Mouse (Mus musculus): Measurements from ENCODE around the gene Ddx39. TPM values are rescaled to one million over a fixed set of nuclear protein-coding genes. Genes with fewer than 3 reads are reported as not detected.

Ddx39 gene
- polyA plus RNA-seq, 1 experiment from 2014 or later, result 114 TPM

- no peaks in the 10 kb centered on the region for H3K27me3 ChIP-seq (ENCODE audit: control insufficient read depth, insufficient read depth, low read length)
- peak overlapping the region; percentile 66 to 69 for H3K4me3 ChIP-seq (ENCODE audit: control insufficient read depth in 1 of 2, insufficient read depth in 1 of 2, low read depth in 1 of 2, low read length in 2 of 2)
- ATAC-seq (ENCODE audit: insufficient number of reproducible peaks, insufficient read depth, low FRiP score, low read depth), result peak; percentile 11; the same call in 1 of the 2 replicates
- H3K4me2 ChIP-seq (ENCODE audit: low read length), result peak overlapping the region; percentile 95
- peak overlapping the region; percentile 93 for H3K9ac ChIP-seq (ENCODE audit: low read length)
- H3K36me3 ChIP-seq (ENCODE audit: control insufficient read depth, insufficient read depth, low read length), result no peaks in the 10 kb centered on the region
- 13% methylated on average over 3 of the region's 3 CpGs for WGBS
- H3K9me3 ChIP-seq (ENCODE audit: control insufficient read depth, low read length), result peaks cover 3% of the 10 kb centered on the region; the same call in 1 of the 2 replicates
- H3K27ac ChIP-seq (replicated peaks in 1 of 2; ENCODE audit: control insufficient read depth in 1 of 2, insufficient read depth in 1 of 2, low read depth in 2 of 2, low read length in 2 of 2), result peak overlapping the region; percentile 20 to 82; a peak in 3 of 4 replicates
- peaks cover 16 to 36% of the 10 kb centered on the region in 2 experiments for H3K4me1 ChIP-seq (ENCODE audit: control insufficient read depth in 2 of 2, insufficient read depth in 2 of 2, low read length in 2 of 2)
Measured at GRCm38 (mm10) chr8:83740586-83740975, 25.6 kb downstream of the Ddx39 start.

GRCm38 (mm10) chr8:83740976-83741741, 26.2 kb downstream of the Ddx39 start, which contains the start of gene Adgre5:
Gene Adgre5 (minus strand): TSS chr8:83741326.
- Histone ChIP-seq H3K4me1 (ENCODE audit: control insufficient read depth in 2 of 2, insufficient read depth in 2 of 2, low read length in 2 of 2) (peaks cover 16 to 36% of the 10 kb centered on the region in 2 experiments), H3K9me3 (ENCODE audit: control insufficient read depth, low read length) (peaks cover 3% of the 10 kb centered on the region; the same call in 1 of the 2 replicates), H3K4me2 (ENCODE audit: low read length) (peak within 1 kb of the TSS; percentile 95), H3K27me3 (ENCODE audit: control insufficient read depth, insufficient read depth, low read length) (no peaks in the 10 kb centered on the region), H3K27ac (replicated peaks in 1 of 2; ENCODE audit: control insufficient read depth in 1 of 2, insufficient read depth in 1 of 2, low read depth in 2 of 2, low read length in 2 of 2) (peak within 1 kb of the TSS; percentile 20 to 82), H3K4me3 (ENCODE audit: control insufficient read depth in 1 of 2, insufficient read depth in 1 of 2, low read depth in 1 of 2, low read length in 2 of 2) (peak within 1 kb of the TSS; percentile 66 to 69), H3K9ac (ENCODE audit: low read length) (peak within 1 kb of the TSS; percentile 93), H3K36me3 (ENCODE audit: control insufficient read depth, insufficient read depth, low read length) (no peaks in the 10 kb centered on the region)
- 2% methylated on average over 51 of the region's 56 CpGs for WGBS
- peak; percentile 70 for ATAC-seq (ENCODE audit: insufficient number of reproducible peaks, insufficient read depth, low FRiP score, low read depth)

- no peaks in the 10 kb centered on the region for H3K36me3 ChIP-seq (ENCODE audit: control insufficient read depth, insufficient read depth, low read length)
- no peaks in the 10 kb centered on the region for H3K27me3 ChIP-seq (ENCODE audit: control insufficient read depth, insufficient read depth, low read length)
- peak overlapping the region; percentile 95 for H3K4me2 ChIP-seq (ENCODE audit: low read length)
- peaks cover 16 to 32% of the 10 kb centered on the region in 2 experiments for H3K4me1 ChIP-seq (ENCODE audit: control insufficient read depth in 2 of 2, insufficient read depth in 2 of 2, low read length in 2 of 2)
- peak overlapping the region; percentile 10 to 82; a peak in 2 of 4 replicates for H3K27ac ChIP-seq (replicated peaks in 1 of 2; ENCODE audit: control insufficient read depth in 1 of 2, insufficient read depth in 1 of 2, low read depth in 2 of 2, low read length in 2 of 2)
- peak overlapping the region; percentile 93 for H3K9ac ChIP-seq (ENCODE audit: low read length)
- ATAC-seq (ENCODE audit: insufficient number of reproducible peaks, insufficient read depth, low FRiP score, low read depth), result no peak
- H3K9me3 ChIP-seq (ENCODE audit: control insufficient read depth, low read length), result peaks cover 3% of the 10 kb centered on the region; the same call in 1 of the 2 replicates
- peak overlapping the region; percentile 66 to 69 for H3K4me3 ChIP-seq (ENCODE audit: control insufficient read depth in 1 of 2, insufficient read depth in 1 of 2, low read depth in 1 of 2, low read length in 2 of 2)
- WGBS, result 80% methylated on average over 19 of the region's 19 CpGs
Measured at GRCm38 (mm10) chr8:83741849-83742655, 27.1 kb downstream of the Ddx39 start.

GRCm38 (mm10) chr8:83742968-83743367, 28.0 kb downstream of the Ddx39 start:
- Histone ChIP-seq H3K4me3 (ENCODE audit: control insufficient read depth in 1 of 2, insufficient read depth in 1 of 2, low read depth in 1 of 2, low read length in 2 of 2) (no peak overlapping the region), H3K36me3 (ENCODE audit: control insufficient read depth, insufficient read depth, low read length) (no peaks in the 10 kb centered on the region), H3K27ac (replicated peaks in 1 of 2; ENCODE audit: control insufficient read depth in 1 of 2, insufficient read depth in 1 of 2, low read depth in 2 of 2, low read length in 2 of 2) (no peak overlapping the region), H3K4me2 (ENCODE audit: low read length) (no peak overlapping the region), H3K9me3 (ENCODE audit: control insufficient read depth, low read length) (no peaks in the 10 kb centered on the region), H3K4me1 (ENCODE audit: control insufficient read depth in 2 of 2, insufficient read depth in 2 of 2, low read length in 2 of 2) (peaks cover 17 to 31% of the 10 kb centered on the region in 2 experiments), H3K9ac (ENCODE audit: low read length) (no peak overlapping the region), H3K27me3 (ENCODE audit: control insufficient read depth, insufficient read depth, low read length) (no peaks in the 10 kb centered on the region)
- WGBS, result 84% methylated on average over 6 of the region's 6 CpGs
- no peak for ATAC-seq (ENCODE audit: insufficient number of reproducible peaks, insufficient read depth, low FRiP score, low read depth)

GRCm38 (mm10) chr8:83744070-83744469, 29.1 kb downstream of the Ddx39 start:
- Histone ChIP-seq H3K4me2 (ENCODE audit: low read length) (no peak overlapping the region), H3K9me3 (ENCODE audit: control insufficient read depth, low read length) (no peaks in the 10 kb centered on the region), H3K4me3 (ENCODE audit: control insufficient read depth in 1 of 2, insufficient read depth in 1 of 2, low read depth in 1 of 2, low read length in 2 of 2) (no peak overlapping the region), H3K4me1 (ENCODE audit: control insufficient read depth in 2 of 2, insufficient read depth in 2 of 2, low read length in 2 of 2) (peaks cover 23 to 35% of the 10 kb centered on the region in 2 experiments), H3K36me3 (ENCODE audit: control insufficient read depth, insufficient read depth, low read length) (no peaks in the 10 kb centered on the region), H3K27ac (replicated peaks in 1 of 2; ENCODE audit: control insufficient read depth in 1 of 2, insufficient read depth in 1 of 2, low read depth in 2 of 2, low read length in 2 of 2) (no peak overlapping the region), H3K27me3 (ENCODE audit: control insufficient read depth, insufficient read depth, low read length) (no peaks in the 10 kb centered on the region), H3K9ac (ENCODE audit: low read length) (no peak overlapping the region)
- ATAC-seq (ENCODE audit: insufficient number of reproducible peaks, insufficient read depth, low FRiP score, low read depth), result no peak
- 85% methylated on average over 4 of the region's 4 CpGs for WGBS

GRCm38 (mm10) chr8:83747661-83748346, 32.8 kb downstream of the Ddx39 start:
- Histone ChIP-seq H3K9me3 (ENCODE audit: control insufficient read depth, low read length) (no peaks in the 10 kb centered on the region), H3K27me3 (ENCODE audit: control insufficient read depth, insufficient read depth, low read length) (no peaks in the 10 kb centered on the region), H3K36me3 (ENCODE audit: control insufficient read depth, insufficient read depth, low read length) (no peaks in the 10 kb centered on the region), H3K4me1 (ENCODE audit: control insufficient read depth in 2 of 2, insufficient read depth in 2 of 2, low read length in 2 of 2) (peaks cover 16 to 20% of the 10 kb centered on the region in 2 experiments), H3K4me2 (ENCODE audit: low read length) (peak overlapping the region; percentile 83), H3K4me3 (ENCODE audit: control insufficient read depth in 1 of 2, insufficient read depth in 1 of 2, low read depth in 1 of 2, low read length in 2 of 2) (peak overlapping the region; percentile 41 to 48), H3K27ac (replicated peaks in 1 of 2; ENCODE audit: control insufficient read depth in 1 of 2, insufficient read depth in 1 of 2, low read depth in 2 of 2, low read length in 2 of 2) (peak overlapping the region; percentile 89 to 92), H3K9ac (ENCODE audit: low read length) (peak overlapping the region; percentile 74)
- WGBS, result under 1% methylated on average over 28 of the region's 28 CpGs
- ATAC-seq (ENCODE audit: insufficient number of reproducible peaks, insufficient read depth, low FRiP score, low read depth), result peak; percentile 84

- Histone ChIP-seq H3K27ac (replicated peaks in 1 of 2; ENCODE audit: control insufficient read depth in 1 of 2, insufficient read depth in 1 of 2, low read depth in 2 of 2, low read length in 2 of 2) (peak overlapping the region; percentile 89 to 92), H3K4me2 (ENCODE audit: low read length) (peak overlapping the region; percentile 83), H3K9me3 (ENCODE audit: control insufficient read depth, low read length) (no peaks in the 10 kb centered on the region), H3K9ac (ENCODE audit: low read length) (peak overlapping the region; percentile 74; the same call in 1 of the 2 replicates), H3K36me3 (ENCODE audit: control insufficient read depth, insufficient read depth, low read length) (no peaks in the 10 kb centered on the region), H3K4me1 (ENCODE audit: control insufficient read depth in 2 of 2, insufficient read depth in 2 of 2, low read length in 2 of 2) (peaks cover 16 to 20% of the 10 kb centered on the region in 2 experiments), H3K4me3 (ENCODE audit: control insufficient read depth in 1 of 2, insufficient read depth in 1 of 2, low read depth in 1 of 2, low read length in 2 of 2) (no peak overlapping the region), H3K27me3 (ENCODE audit: control insufficient read depth, insufficient read depth, low read length) (no peaks in the 10 kb centered on the region)
- 33% methylated on average over 3 of the region's 3 CpGs for WGBS
- ATAC-seq (ENCODE audit: insufficient number of reproducible peaks, insufficient read depth, low FRiP score, low read depth), result peak; percentile 51; the same call in 1 of the 2 replicates
Measured at GRCm38 (mm10) chr8:83748708-83749107, 33.7 kb downstream of the Ddx39 start.
